Mouse (Mus musculus): ENCODE measurements at regions not wholly inside any gene's neighbourhood (a gene's known extent, or its start where the extent isn't known, plus 50 kb on each side); places are given as distances from the start of the nearest gene placed in this dataset.

- DNase-seq: no peak
Measured at GRCm38 (mm10) chr7:68686396-68687139, 62.5 kb downstream of the Arrdc4 start.

DNA sequence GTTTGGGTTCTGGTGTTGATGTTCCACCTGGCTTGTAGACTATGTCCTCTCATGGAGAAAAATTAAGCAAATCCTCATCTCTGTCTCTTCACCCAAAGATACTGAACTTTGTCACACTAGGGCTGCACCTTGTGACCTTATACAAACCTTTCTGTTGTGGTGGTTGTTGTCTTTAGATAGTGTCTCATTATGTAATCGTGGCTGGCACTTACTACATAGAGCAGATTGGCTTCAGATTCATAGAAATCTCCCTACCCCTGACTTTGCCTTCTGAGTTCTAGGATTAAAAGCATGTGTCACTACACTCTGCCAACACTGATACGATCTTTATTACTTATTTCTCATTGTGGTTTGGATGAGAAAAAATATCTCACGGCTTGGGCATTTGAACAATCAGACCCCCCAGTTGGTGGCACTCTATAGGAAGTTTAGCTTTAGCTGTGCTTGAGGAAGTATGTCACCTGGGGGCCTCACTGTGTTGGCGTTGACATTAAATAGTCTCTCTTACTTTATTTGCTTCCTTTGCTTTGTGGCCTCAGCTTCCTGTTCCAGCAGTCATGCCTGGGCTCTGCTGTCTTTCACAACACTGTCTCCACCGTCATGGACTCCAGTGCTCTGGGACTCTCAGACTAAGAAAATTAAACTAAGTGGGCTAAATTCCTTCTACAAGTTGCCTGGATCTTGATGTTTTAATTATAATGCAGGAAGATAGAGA lies 66.0 kb downstream of the Arrdc4 start:
- DNase-seq: no peak

- peak; percentile 35 to 48 for DNase-seq
Measured at GRCm38 (mm10) chr7:68682318-68682728, 66.7 kb downstream of the Arrdc4 start.

- no peak for DNase-seq
Measured at GRCm38 (mm10) chr7:68679770-68680169, 69.3 kb downstream of the Arrdc4 start.

- DNase-seq: no peak
Measured at GRCm38 (mm10) chr7:68667790-68668732, 81.0 kb downstream of the Arrdc4 start.

DNA sequence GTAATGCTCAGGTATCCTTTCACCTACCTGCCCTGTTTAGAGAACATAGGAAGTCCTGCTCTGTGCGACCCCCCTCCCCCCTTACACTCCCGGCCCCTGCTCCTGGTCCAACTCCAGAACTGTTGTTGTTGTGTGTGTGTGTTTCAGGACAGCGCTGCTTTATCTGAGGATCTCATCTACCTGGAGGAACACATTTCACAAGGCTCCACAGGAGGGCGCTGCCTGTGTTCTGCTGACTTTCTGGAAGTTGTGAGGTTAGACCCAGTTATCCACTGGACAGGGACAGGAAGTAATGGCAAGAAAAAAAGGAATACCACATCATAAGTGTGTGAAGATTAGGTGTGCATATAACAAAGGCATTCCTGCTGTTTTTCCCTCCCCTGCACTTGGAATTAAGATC lies 81.8 kb downstream of the Arrdc4 start:
- DNase-seq: peak in 1 of 2 experiments; percentile 42

DNA sequence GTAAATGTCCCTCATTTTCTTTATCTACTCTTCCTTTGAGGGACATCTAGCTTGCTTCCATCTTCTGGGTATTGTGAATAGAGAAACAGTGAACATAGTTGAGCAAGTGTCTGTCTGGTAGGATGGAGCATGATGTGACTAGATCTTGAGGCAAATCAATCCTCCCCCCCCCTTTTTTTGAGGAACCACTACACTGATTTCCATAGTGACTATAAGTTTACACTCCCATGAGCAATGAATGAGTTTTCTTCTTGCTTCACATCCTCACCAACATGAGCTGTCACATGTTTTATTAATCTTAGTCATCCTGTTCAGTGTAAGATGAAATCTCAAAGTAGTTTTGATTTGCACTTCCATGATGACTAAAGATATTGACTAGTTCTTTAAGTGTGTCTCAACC lies 92.7 kb downstream of the Arrdc4 start:
- DNase-seq: no peak

GRCm38 (mm10) chr7:68653534-68653933 lies 95.5 kb downstream of the Arrdc4 start:
- DNase-seq: no peak

GRCm38 (mm10) chr7:68651418-68651817 lies 97.6 kb downstream of the Arrdc4 start:
- DNase-seq: peak in 1 of 2 experiments; percentile 35

- DNase-seq: no peak
Measured at GRCm38 (mm10) chr7:68637556-68638215, 111.4 kb downstream of the Arrdc4 start.

DNA sequence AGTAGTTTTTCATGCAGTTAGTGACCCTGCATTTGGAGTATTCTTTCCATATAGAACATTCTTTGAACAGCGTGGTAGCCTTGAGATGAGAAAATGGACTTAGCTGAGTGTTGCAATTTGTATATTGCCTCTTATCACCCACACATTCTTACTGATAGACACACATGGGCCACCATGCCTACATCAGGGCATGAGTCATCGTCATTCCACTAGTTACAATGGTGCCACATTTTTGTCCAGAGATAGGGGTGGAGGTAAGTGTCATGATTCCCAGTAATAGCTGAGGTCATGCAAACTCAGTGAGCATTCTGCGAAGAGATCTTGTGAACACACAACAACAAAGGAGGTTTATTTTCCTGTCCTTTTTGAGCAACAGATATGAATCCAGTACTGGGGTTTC lies 128.0 kb downstream of the Arrdc4 start:
- no peak for DNase-seq

DNA sequence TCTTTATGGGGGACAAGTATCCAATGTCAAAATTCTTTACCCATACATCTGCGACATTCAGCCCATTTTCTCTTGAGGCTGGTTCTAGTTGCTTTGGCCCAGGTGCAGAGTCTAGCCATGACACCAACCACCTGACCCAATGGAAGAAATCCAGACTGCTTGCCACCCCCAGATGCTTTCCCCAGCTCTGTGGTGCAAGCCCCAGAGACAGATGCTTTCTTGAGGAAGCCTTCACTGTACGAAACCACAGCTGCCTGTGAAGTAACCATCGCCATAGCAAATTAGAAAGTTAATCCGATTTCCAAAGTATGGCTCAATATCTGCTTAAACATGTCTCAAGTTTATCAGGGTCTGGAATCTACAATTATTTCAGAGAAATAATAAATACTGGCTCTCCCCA lies 138.5 kb downstream of the Arrdc4 start:
- no peak for DNase-seq

DNA sequence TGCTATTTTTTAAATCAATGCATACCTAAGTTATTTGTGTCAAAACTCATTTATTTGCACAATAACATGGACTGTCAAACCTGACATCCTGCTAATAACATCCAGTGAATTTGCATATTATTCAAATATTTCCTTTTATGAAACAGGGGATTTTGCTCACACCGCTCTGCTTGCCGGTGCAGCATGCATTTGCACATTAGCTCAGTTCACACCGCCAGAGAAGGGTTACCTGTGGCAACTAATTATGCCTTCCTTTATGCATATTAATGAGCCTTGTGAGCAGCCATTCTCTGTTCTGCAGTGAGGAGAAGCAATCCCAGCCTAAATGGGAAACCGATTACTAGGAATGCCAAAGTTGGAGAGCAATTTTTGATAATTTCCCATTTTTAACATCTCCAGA lies 141.9 kb downstream of the Arrdc4 start:
- DNase-seq: no peak

- peak; percentile 37 to 57 for DNase-seq
Measured at GRCm38 (mm10) chr7:68606278-68606677, 142.8 kb downstream of the Arrdc4 start.

DNA sequence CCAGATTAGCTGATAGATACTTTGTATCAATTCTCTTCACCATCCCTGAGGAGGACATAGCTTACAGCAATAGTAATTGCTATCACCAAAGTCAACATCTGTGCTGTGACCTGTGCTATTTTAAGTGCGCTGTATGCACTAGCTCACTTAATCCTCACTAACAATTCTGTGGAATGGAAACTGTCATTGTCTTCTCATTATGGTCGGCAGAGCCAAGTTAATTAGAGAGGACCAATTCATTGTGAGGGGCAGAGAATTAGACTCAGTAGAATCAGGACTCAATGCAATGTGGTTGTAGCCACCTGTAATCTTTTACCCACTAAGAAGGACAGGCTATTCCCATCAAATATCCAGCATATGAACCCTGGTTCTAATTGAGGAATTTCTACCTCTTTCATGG lies 145.3 kb downstream of the Arrdc4 start:
- no peak for DNase-seq

DNA sequence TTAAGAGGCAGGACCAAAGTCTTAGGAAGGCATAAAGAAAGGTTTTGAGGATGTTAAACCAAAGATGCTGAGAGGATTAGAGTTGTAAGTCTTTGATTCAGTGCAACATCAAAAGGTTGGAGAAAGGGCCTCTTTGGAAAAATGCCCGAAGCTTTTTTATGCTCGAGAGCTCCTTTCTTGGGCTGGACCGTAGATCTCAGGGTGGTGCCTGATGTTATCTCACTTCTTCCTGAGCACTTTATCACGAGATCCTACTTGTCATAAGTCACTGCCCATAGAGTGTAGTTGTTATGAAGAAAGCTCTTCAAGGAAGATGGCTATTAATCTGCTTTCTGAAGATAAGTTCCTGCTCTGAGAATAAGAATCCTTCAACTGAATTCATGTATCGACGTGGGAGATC lies 147.0 kb downstream of the Arrdc4 start:
- DNase-seq: peak; percentile 36 to 50

GRCm38 (mm10) chr7:68594017-68594386 lies 155.0 kb downstream of the Arrdc4 start:
- DNase-seq: no peak

DNA sequence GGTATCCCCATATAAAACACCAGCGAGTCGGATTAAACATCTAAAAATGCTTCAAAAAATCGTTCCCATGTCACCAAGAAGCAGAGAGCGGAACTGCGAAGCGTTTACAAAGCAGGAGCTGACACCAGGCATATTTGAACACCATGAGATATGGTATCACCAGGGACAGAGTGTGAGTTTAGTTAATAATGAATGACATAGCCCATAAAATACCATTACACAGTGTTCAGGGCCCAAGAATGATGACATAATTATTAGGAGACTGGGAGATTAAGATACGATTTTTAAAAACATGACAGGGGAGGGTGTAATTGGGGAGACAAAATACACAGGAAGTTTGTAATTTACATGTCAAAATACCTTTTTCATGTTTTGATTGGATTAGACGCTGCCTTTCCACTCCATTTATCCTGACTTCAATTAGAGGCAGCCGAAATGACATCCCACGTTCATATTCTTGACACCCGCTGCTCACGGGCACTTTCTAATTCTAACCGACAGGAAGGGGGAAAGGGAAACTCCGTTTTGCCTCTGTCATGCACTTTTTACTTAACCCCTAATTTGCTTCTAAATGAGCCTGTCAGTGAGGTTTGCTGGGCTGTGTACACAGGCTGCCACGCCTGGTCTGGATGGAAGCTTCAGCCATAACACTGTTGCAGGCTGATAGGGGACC lies 155.6 kb downstream of the Arrdc4 start:
- DNase-seq: no peak

GRCm38 (mm10) chr7:68582540-68583325 lies 166.3 kb downstream of the Arrdc4 start:
- DNase-seq: no peak

DNA sequence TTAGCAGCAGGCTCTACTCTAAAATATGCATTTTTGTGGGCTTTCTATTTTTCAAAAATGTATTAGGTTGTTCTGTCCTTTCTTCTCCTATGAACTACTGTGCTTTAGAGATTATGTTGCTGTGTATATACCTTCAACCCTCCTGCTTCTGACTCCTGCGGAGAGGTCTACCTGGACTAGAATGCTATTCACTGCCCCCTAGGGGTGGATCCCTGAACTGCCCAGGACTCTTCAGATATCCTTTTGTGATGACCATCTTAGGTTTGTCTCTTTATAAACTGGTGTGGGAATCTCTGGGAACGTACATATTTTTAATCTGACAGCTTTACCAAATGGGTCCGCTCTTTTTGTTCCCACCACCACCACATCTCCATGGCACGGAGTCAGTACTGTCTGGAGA lies 168.4 kb downstream of the Arrdc4 start:
- DNase-seq: peak; percentile 44 to 81

DNA sequence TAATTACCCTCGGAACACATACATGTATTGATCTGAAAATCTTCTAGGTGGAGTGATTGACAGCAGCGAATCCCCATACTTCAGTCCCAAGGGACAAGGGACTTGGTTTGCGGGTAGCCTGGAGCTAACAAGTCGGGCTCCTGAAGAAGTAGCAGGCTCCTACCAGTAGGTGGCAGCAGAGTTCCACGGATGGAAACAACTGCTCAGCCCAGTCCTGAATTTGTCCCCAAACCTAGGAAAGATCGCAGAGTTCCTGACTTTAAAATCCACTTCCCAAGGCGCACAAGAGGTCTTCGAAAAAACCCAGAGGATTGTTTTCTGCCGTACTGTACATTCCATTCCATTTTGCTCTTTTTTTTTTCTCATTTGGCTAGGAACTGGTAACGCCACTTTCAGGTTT lies 169.4 kb downstream of the Arrdc4 start:
- peak; percentile 83 to 90 for DNase-seq
